Mouse (Mus musculus) myocyte (in vitro differentiated cells): Measurements from ENCODE around the gene Tjp1. TPM values are rescaled to one million over a fixed set of nuclear protein-coding genes. Genes with fewer than 3 reads are reported as not detected.

ENCODE experiments used
- H3K27me3 ChIP-seq: one replicate; pipeline ENCODE4 v1.6.1; 2011; ENCODE audit not compliant: control insufficient read depth, insufficient read depth, insufficient read length
- H3K36me3 ChIP-seq: one replicate; pipeline ENCODE4 v1.6.1; 2011; ENCODE audit not compliant: control insufficient read depth, insufficient read depth
- H3K4me2 ChIP-seq: one replicate; pipeline ENCODE4 v1.6.1; 2011; ENCODE audit warnings: low read depth, control low read depth
- H3K4me3 ChIP-seq: one replicate; pipeline ENCODE4 v1.5.1; 2011; ENCODE audit warnings: mild to moderate bottlenecking, control low read depth, moderate library complexity
- H3K79me2 ChIP-seq: one replicate; pipeline ENCODE4 v1.6.1; 2011; ENCODE audit not compliant: control insufficient read depth, insufficient read depth
- H3ac ChIP-seq: one replicate; pipeline ENCODE4 v1.6.1; 2011; ENCODE audit not compliant: control insufficient read depth, insufficient read length
- CEBPB ChIP-seq: IDR thresholded peaks from 2 replicates; pipeline ENCODE4 v1.6.1; 2011; ENCODE audit warnings: mild to moderate bottlenecking, moderate library complexity; ENCODE audit not compliant: poor library complexity, insufficient read depth, severe bottlenecking
- E2F4 ChIP-seq: IDR thresholded peaks from one replicate; pipeline ENCODE4 v1.6.1; 2011; ENCODE audit warnings: mild to moderate bottlenecking, control low read depth, moderate library complexity; ENCODE audit not compliant: insufficient read depth
- MAX ChIP-seq: IDR thresholded peaks from one replicate; pipeline ENCODE4 v1.6.1; 2011; ENCODE audit warnings: low read depth, mild to moderate bottlenecking, control low read depth
- MYOD1 ChIP-seq, 3 experiments: IDR thresholded peaks; one replicate each; pipeline ENCODE4 v1.6.1; 2011; ENCODE audit warnings: control low read depth in 2 of 3, low read depth in 2 of 3, mild to moderate bottlenecking in 2 of 3, moderate library complexity in 1 of 3; ENCODE audit not compliant: insufficient read length in 2 of 3, control insufficient read depth in 1 of 3
- MYOG ChIP-seq, 3 experiments: IDR thresholded peaks; one replicate each; pipeline ENCODE4 v1.6.1; 2011; ENCODE audit warnings: control low read depth in 2 of 3, low read depth in 2 of 3, mild to moderate bottlenecking in 2 of 3; ENCODE audit not compliant: insufficient read length in 2 of 3, control insufficient read depth in 1 of 3, insufficient read depth in 1 of 3
- POLR2A ChIP-seq: IDR thresholded peaks from one replicate; pipeline ENCODE4 v1.6.1; 2011; ENCODE audit warnings: low read depth, mild to moderate bottlenecking, control low read depth, moderate library complexity; ENCODE audit not compliant: insufficient read length
- POLR2AphosphoS2 ChIP-seq: IDR thresholded peaks from one replicate; pipeline ENCODE4 v1.6.1; 2011; ENCODE audit warnings: low read depth, control low read depth; ENCODE audit not compliant: insufficient read length
- REST ChIP-seq: IDR thresholded peaks from one replicate; pipeline ENCODE4 v1.6.1; 2011; ENCODE audit warnings: mild to moderate bottlenecking, control low read depth, moderate library complexity; ENCODE audit not compliant: insufficient read depth, insufficient read length
- SRF ChIP-seq: IDR thresholded peaks from one replicate; pipeline ENCODE4 v1.6.1; 2011; ENCODE audit warnings: low read depth; ENCODE audit not compliant: control insufficient read depth, insufficient read length
- TCF12 ChIP-seq: IDR thresholded peaks from one replicate; pipeline ENCODE4 v1.6.1; 2011; ENCODE audit warnings: mild to moderate bottlenecking, control low read depth; ENCODE audit not compliant: poor library complexity, insufficient read depth, severe bottlenecking
- TCF3 ChIP-seq: IDR thresholded peaks from one replicate; pipeline ENCODE4 v1.6.1; 2011; ENCODE audit warnings: low read depth, control low read depth; ENCODE audit not compliant: insufficient read length
- USF1 ChIP-seq: IDR thresholded peaks from one replicate; pipeline ENCODE4 v1.6.1; 2011; ENCODE audit warnings: low read depth, mild to moderate bottlenecking, control low read depth, moderate library complexity
- polyA plus RNA-seq: library from polyadenylated mRNA; unstranded; fragments of >200 nt; fragmentation: generic; extraction: Trizol; gene quantifications from one replicate; pipeline ENCODE4 v1.2.1, GENCODE M21; 2012; ENCODE audit warnings: missing spikeins

Gene Tjp1
- polyA plus RNA-seq, 1 experiment = 24.3 TPM

- Histone ChIP-seq H3K36me3 (no peaks in the 10 kb centered on the region), H3ac (no peak overlapping the region), H3K79me2 (peaks cover 96% of the 10 kb centered on the region), H3K4me2 (no peak overlapping the region), H3K4me3 (no peak overlapping the region), H3K27me3 (no peaks in the 10 kb centered on the region)
- TF ChIP-seq REST = no peak
- no peak for TF ChIP-seq TCF12
- TF ChIP-seq E2F4 = no peak
- TF ChIP-seq MYOG (IDR thresholded peaks at IDR 0.05; ENCODE audit: control insufficient read depth in 1 of 3, insufficient read depth in 1 of 3, insufficient read length in 2 of 3, low read depth in 2 of 3) = no peak
- TF ChIP-seq USF1 = no peak
- TF ChIP-seq POLR2A = no peak
- TF ChIP-seq SRF = no peak
- TF ChIP-seq TCF3 = no peak
- TF ChIP-seq CEBPB = no peak
- TF ChIP-seq MAX = no peak
- TF ChIP-seq POLR2AphosphoS2 = no peak
- no peak for TF ChIP-seq MYOD1 (IDR thresholded peaks at IDR 0.05; ENCODE audit: control insufficient read depth in 1 of 3, insufficient read length in 2 of 3, low read depth in 2 of 3)
These were observed 177.1 kb downstream of the Tjp1 start for GRCm38 (mm10) chr7:65350348-65351079.

DNA sequence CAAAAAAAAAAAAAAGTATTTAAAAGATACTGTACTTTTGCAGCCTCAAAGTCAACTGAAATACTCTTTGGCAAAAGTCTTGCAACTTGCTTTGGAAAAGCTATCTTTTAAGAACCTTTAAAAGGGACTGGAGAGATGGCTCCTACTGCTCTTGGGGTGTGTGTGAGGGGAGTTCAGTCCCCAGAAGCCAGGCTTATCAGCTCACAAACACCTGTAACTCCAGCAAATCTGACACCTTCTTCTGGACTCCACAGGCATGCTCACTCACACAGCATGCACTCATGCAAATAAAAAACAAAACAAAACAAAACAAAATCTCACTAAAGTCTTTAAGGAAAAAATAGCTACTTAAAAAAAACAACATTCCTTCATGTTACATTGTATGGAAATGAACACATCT lies 179.0 kb downstream of the Tjp1 start:
- Histone ChIP-seq H3ac (no peak overlapping the region), H3K79me2 (peaks cover 96% of the 10 kb centered on the region), H3K27me3 (no peaks in the 10 kb centered on the region), H3K36me3 (no peaks in the 10 kb centered on the region), H3K4me3 (no peak overlapping the region), H3K4me2 (no peak overlapping the region)
- TF ChIP-seq MYOG (IDR thresholded peaks at IDR 0.05; ENCODE audit: control insufficient read depth in 1 of 3, insufficient read depth in 1 of 3, insufficient read length in 2 of 3, low read depth in 2 of 3) = no peak
- TF ChIP-seq USF1 = no peak
- TF ChIP-seq MAX = no peak
- no peak for TF ChIP-seq MYOD1 (IDR thresholded peaks at IDR 0.05; ENCODE audit: control insufficient read depth in 1 of 3, insufficient read length in 2 of 3, low read depth in 2 of 3)
- no peak for TF ChIP-seq CEBPB
- no peak for TF ChIP-seq SRF
- TF ChIP-seq E2F4 = no peak
- TF ChIP-seq TCF3 = no peak

DNA sequence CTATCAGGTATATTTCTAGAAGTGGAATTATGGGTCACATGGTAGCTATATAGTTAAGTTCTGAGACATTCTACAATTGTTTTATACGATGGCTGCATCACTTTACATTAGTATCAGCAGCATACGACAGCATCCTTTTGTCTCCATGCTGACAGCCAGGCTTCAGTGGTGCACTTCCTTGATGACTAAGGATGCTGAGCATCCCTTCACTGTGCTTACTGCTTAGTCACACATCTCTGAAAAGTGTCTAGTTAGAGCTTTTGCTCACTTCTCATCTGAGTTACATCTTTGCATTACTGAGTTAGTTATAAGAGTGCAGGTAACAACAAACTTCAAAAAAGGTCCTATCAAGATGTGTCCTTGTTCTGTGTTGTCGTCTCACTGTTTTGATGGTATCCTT lies 182.3 kb downstream of the Tjp1 start:
- Histone ChIP-seq H3K27me3 (no peaks in the 10 kb centered on the region), H3K36me3 (peaks cover 25% of the 10 kb centered on the region), H3K4me2 (no peak overlapping the region), H3ac (no peak overlapping the region), H3K79me2 (peaks cover 70% of the 10 kb centered on the region), H3K4me3 (no peak overlapping the region)
- TF ChIP-seq MYOG (IDR thresholded peaks at IDR 0.05; ENCODE audit: control insufficient read depth in 1 of 3, insufficient read depth in 1 of 3, insufficient read length in 2 of 3, low read depth in 2 of 3) (no peak), MYOD1 (IDR thresholded peaks at IDR 0.05; ENCODE audit: control insufficient read depth in 1 of 3, insufficient read length in 2 of 3, low read depth in 2 of 3) (no peak), POLR2A (no peak), MAX (no peak), REST (no peak)

DNA sequence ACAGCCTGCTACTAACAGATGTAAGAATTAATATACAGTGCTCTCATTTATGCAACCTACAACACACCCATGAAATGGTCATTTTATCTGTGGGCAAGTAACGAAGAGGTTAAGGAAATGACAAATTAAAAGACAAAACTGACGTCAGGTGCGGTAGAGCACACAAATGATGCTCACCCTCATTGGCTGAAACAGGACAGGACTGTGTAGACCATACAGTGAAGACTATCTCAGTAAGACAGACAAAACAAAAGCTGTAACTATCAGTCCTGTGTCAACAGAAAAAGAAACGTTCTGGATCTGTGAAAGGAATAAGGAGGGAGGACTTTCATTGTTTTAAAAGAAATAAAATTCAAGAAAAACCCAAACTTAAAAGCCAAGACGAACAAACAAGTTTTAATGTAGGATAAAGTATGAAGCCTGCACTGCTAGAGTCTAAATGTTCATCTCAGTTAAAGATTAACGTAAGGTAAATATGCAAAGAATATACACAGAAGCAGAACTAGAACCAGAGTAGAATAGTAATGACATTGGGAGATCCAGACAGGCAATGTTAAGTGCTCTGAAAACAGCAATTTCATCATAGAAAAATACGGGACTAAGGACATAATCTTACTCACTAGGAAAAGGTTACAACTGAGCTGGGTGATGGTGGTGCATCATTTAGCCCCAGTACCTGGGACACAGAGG lies 189.9 kb downstream of the Tjp1 start:
- TF ChIP-seq POLR2AphosphoS2 (no peak), CEBPB (no peak), POLR2A (no peak), REST (no peak), USF1 (no peak), MAX (no peak), MYOG (IDR thresholded peaks at IDR 0.05; ENCODE audit: control insufficient read depth in 1 of 3, insufficient read depth in 1 of 3, insufficient read length in 2 of 3, low read depth in 2 of 3) (no peak), TCF12 (no peak), MYOD1 (IDR thresholded peaks at IDR 0.05; ENCODE audit: control insufficient read depth in 1 of 3, insufficient read length in 2 of 3, low read depth in 2 of 3) (no peak), TCF3 (no peak), SRF (no peak), E2F4 (no peak)
- H3ac ChIP-seq = no peak overlapping the region
- no peak overlapping the region for H3K4me2 ChIP-seq
- H3K4me3 ChIP-seq = no peak overlapping the region
- no peaks in the 10 kb centered on the region for H3K27me3 ChIP-seq
- no peaks in the 10 kb centered on the region for H3K79me2 ChIP-seq
- H3K36me3 ChIP-seq = peaks cover 85% of the 10 kb centered on the region
